Mouse (Mus musculus): ENCODE measurements around the gene Nkg7. TPM values are rescaled to one million over a fixed set of nuclear protein-coding genes. Genes with fewer than 3 reads are reported as not detected.
A peak's percentile ranks its signal among the peaks of the same experiment; 100 is the strongest.
"Not testable (repeated sequence)": the region's sequence is repeated elsewhere in the genome, so short reads cannot be mapped to it uniquely, and the experiment has no call there.

Nkg7 gene
- not detected for total RNA-seq (2021)
- long read RNA-seq, experiment 1: 0 reads
- long read RNA-seq, experiment 2: 0 reads

- DNase-seq (ENCODE audit: low spot score in 2 of 2): no peak
- intact Hi-C loops (cut with DNase I): no loop called here
Measured at GRCm38 (mm10) chr7:43436341-43437255, at the start of gene Nkg7. Gene Nkg7, plus strand, starts transcription at chr7:43437073.

- DNase-seq (ENCODE audit: low spot score in 2 of 2): peak in 1 of 2 experiments; percentile 2
- intact Hi-C loops (cut with DNase I): no loop called here
Measured at GRCm38 (mm10) chr7:43392349-43393121, 44.3 kb upstream of the Nkg7 start.

GRCm38 (mm10) chr7:43399501-43399900 lies 37.4 kb upstream of the Nkg7 start:
- intact Hi-C loops (cut with DNase I): no loop called here
- no peak for DNase-seq (ENCODE audit: low spot score in 2 of 2)

GRCm38 (mm10) chr7:43402718-43403117 lies 34.2 kb upstream of the Nkg7 start:
- no peak for DNase-seq (ENCODE audit: low spot score in 2 of 2)
- intact Hi-C loops (cut with DNase I): no loop called here

- DNase-seq (ENCODE audit: low spot score in 2 of 2): no peak
- intact Hi-C loops (cut with DNase I): no loop called here
Measured at GRCm38 (mm10) chr7:43407573-43407972, 29.3 kb upstream of the Nkg7 start.

- intact Hi-C loops (cut with DNase I): no loop called here
- DNase-seq (ENCODE audit: low spot score in 2 of 2): no peak
Measured at GRCm38 (mm10) chr7:43408131-43408553, 28.7 kb upstream of the Nkg7 start, which contains the start of gene Siglecg. Gene Siglecg, plus strand, starts transcription at chr7:43408204.

GRCm38 (mm10) chr7:43409084-43409483 lies 27.8 kb upstream of the Nkg7 start:
- intact Hi-C loops (cut with DNase I): no loop called here
- DNase-seq (ENCODE audit: low spot score in 2 of 2): no peak

GRCm38 (mm10) chr7:43411724-43412123 lies 25.1 kb upstream of the Nkg7 start:
- not testable (repeated sequence) for DNase-seq (ENCODE audit: low spot score in 2 of 2)

GRCm38 (mm10) chr7:43417298-43417697 lies 19.6 kb upstream of the Nkg7 start:
- no peak for DNase-seq (ENCODE audit: low spot score in 2 of 2)
- intact Hi-C loops (cut with DNase I): no loop called here

More at GRCm38 (mm10) chr7:43411724-43412123, 25.1 kb upstream of the Nkg7 start:
- intact Hi-C loops (cut with DNase I): not testable (repeated sequence)

- DNase-seq (ENCODE audit: low spot score in 2 of 2): peak; percentile 79 to 87
- intact Hi-C loops (cut with DNase I): loop anchor here (5.0 kb wide), 1 partner anchor 44 kb away; no protein-coding TSS in a partner anchor
Measured at GRCm38 (mm10) chr7:43422995-43423617, 13.8 kb upstream of the Nkg7 start.

GRCm38 (mm10) chr7:43423991-43424625 lies 12.8 kb upstream of the Nkg7 start:
- DNase-seq (ENCODE audit: low spot score in 2 of 2): no peak
- intact Hi-C loops (cut with DNase I): loop anchor here (5.0 kb wide), 1 partner anchor 43 kb away; no protein-coding TSS in a partner anchor

GRCm38 (mm10) chr7:43427406-43427805 lies 9.5 kb upstream of the Nkg7 start, which contains the start of gene Lim2:
Gene Lim2, plus strand, starts transcription at chr7:43427670.
- intact Hi-C loops (cut with DNase I): no loop called here
- no peak for DNase-seq (ENCODE audit: low spot score in 2 of 2)

- no peak for DNase-seq (ENCODE audit: low spot score in 2 of 2)
Measured at GRCm38 (mm10) chr7:43429500-43429899, 7.4 kb upstream of the Nkg7 start.

GRCm38 (mm10) chr7:43432891-43433290 lies 4.0 kb upstream of the Nkg7 start:
- no peak for DNase-seq (ENCODE audit: low spot score in 2 of 2)
- intact Hi-C loops (cut with DNase I): no loop called here

More at GRCm38 (mm10) chr7:43429500-43429899, 7.4 kb upstream of the Nkg7 start:
- intact Hi-C loops (cut with DNase I): no loop called here

GRCm38 (mm10) chr7:43434676-43435075 lies 2.2 kb upstream of the Nkg7 start:
- no peak for DNase-seq (ENCODE audit: low spot score in 2 of 2)
- intact Hi-C loops (cut with DNase I): no loop called here

- intact Hi-C loops (cut with DNase I): no loop called here
- no peak for DNase-seq (ENCODE audit: low spot score in 2 of 2)
Measured at GRCm38 (mm10) chr7:43438611-43439010, 1.7 kb downstream of the Nkg7 start.

GRCm38 (mm10) chr7:43440482-43440881 lies 3.6 kb downstream of the Nkg7 start, which contains the start of gene Cldnd2:
Gene Cldnd2, plus strand, starts transcription at chr7:43440782.
- intact Hi-C loops (cut with DNase I): loop anchor here (10.0 kb wide), 1 partner anchor 126 kb away; the partner anchor contains the start of gene Zfp715

GRCm38 (mm10) chr7:43441071-43441470 lies 4.2 kb downstream of the Nkg7 start:
- DNase-seq (ENCODE audit: low spot score in 2 of 2): no peak
- intact Hi-C loops (cut with DNase I): loop anchor here (10.0 kb wide), 1 partner anchor 126 kb away; the partner anchor contains the start of gene Zfp715

More at GRCm38 (mm10) chr7:43440482-43440881, 3.6 kb downstream of the Nkg7 start, which contains the start of gene Cldnd2:
- DNase-seq (ENCODE audit: low spot score in 2 of 2): no peak
